Mouse (Mus musculus): ENCODE data around the gene Erich2.

Gene Erich2

GRCm38 (mm10) chr2:70508496-70508895, at the start of gene Erich2:
Gene Erich2 (plus strand): TSS chr2:70508819.
- no peak for DNase-seq (ENCODE audit: low spot score)

- DNase-seq (ENCODE audit: low spot score): no peak
Measured at GRCm38 (mm10) chr2:70463606-70464005, 45.0 kb upstream of the Erich2 start.

- no peak for DNase-seq (ENCODE audit: low spot score)
Measured at GRCm38 (mm10) chr2:70471136-70471535, 37.5 kb upstream of the Erich2 start.

- DNase-seq (ENCODE audit: low spot score): no peak
Measured at GRCm38 (mm10) chr2:70471861-70472620, 36.6 kb upstream of the Erich2 start.

GRCm38 (mm10) chr2:70497715-70498318, 10.8 kb upstream of the Erich2 start:
- no peak for DNase-seq (ENCODE audit: low spot score)

GRCm38 (mm10) chr2:70503436-70503835, 5.2 kb upstream of the Erich2 start:
- DNase-seq (ENCODE audit: low spot score): no peak

- no peak for DNase-seq (ENCODE audit: low spot score)
Measured at GRCm38 (mm10) chr2:70505229-70505628, 3.4 kb upstream of the Erich2 start.

GRCm38 (mm10) chr2:70505896-70506295, 2.7 kb upstream of the Erich2 start:
- DNase-seq (ENCODE audit: low spot score): no peak

GRCm38 (mm10) chr2:70506372-70506771, 2.2 kb upstream of the Erich2 start:
- DNase-seq (ENCODE audit: low spot score): no peak

GRCm38 (mm10) chr2:70509021-70509632, 508 bp downstream of the Erich2 start:
- DNase-seq (ENCODE audit: low spot score): peak; percentile 34

GRCm38 (mm10) chr2:70538283-70538682, 29.7 kb downstream of the Erich2 start:
- peak; percentile 41 for DNase-seq (ENCODE audit: low spot score)

- no peak for DNase-seq (ENCODE audit: low spot score)
Measured at GRCm38 (mm10) chr2:70550671-70551070, 42.1 kb downstream of the Erich2 start.

- no peak for DNase-seq (ENCODE audit: low spot score)
Measured at GRCm38 (mm10) chr2:70551446-70551845, 42.8 kb downstream of the Erich2 start.

GRCm38 (mm10) chr2:70552067-70552598, 43.5 kb downstream of the Erich2 start:
- no peak for DNase-seq (ENCODE audit: low spot score)

- no peak for DNase-seq (ENCODE audit: low spot score)
Measured at GRCm38 (mm10) chr2:70552772-70553171, 44.2 kb downstream of the Erich2 start, which contains the start of gene Gad1. Gene Gad1 (plus strand): TSS chr2:70553072.

GRCm38 (mm10) chr2:70553826-70554225, 45.2 kb downstream of the Erich2 start:
- DNase-seq (ENCODE audit: low spot score): no peak

GRCm38 (mm10) chr2:70558112-70558842, 49.7 kb downstream of the Erich2 start:
- DNase-seq (ENCODE audit: low spot score): peak; percentile 89

GRCm38 (mm10) chr2:70558843-70559451, 50.3 kb downstream of the Erich2 start:
- DNase-seq (ENCODE audit: low spot score): no peak

GRCm38 (mm10) chr2:70559520-70559919, 50.9 kb downstream of the Erich2 start:
- no peak for DNase-seq (ENCODE audit: low spot score)

GRCm38 (mm10) chr2:70561077-70561795, 52.6 kb downstream of the Erich2 start:
- peak; percentile 65 for DNase-seq (ENCODE audit: low spot score)

- DNase-seq (ENCODE audit: low spot score): no peak
Measured at GRCm38 (mm10) chr2:70562011-70562491, 53.4 kb downstream of the Erich2 start.
